Mouse (Mus musculus) bone marrow, adult 2 months (tissue): Measurements from ENCODE around the gene Tprn. TPM values are rescaled to one million over a fixed set of nuclear protein-coding genes. Genes with fewer than 3 reads are reported as not detected.
A peak's percentile ranks its signal among the peaks of the same experiment; 100 is the strongest.

Experiments used
- H3K27ac ChIP-seq: fragments of 200-500 bp; 2 replicates; pipeline ENCODE4 v1.5.1; 2012; ENCODE audit warnings: low read depth, mild to moderate bottlenecking, control low read depth, inconsistent platforms, low read length; ENCODE audit not compliant: control insufficient read depth, poor library complexity, insufficient read depth
- H3K4me1 ChIP-seq: fragments of 200-500 bp; 2 replicates; pipeline ENCODE4 v1.6.1; 2011; ENCODE audit warnings: low read length; ENCODE audit not compliant: control insufficient read depth, insufficient read depth
- H3K4me3 ChIP-seq: fragments of 200-500 bp; replicated peaks from 2 replicates; pipeline ENCODE3; 2011; ENCODE audit warnings: mild to moderate bottlenecking, low read depth, low read length, control low read depth; ENCODE audit not compliant: control insufficient read depth
- CTCF ChIP-seq: fragments of 200-500 bp; IDR thresholded peaks from 2 replicates; pipeline ENCODE4 v1.5.1; 2011; ENCODE audit warnings: low read length, control low read depth; ENCODE audit not compliant: control insufficient read depth, insufficient read depth
- POLR2A ChIP-seq: fragments of 200-500 bp; IDR thresholded peaks from 2 replicates; pipeline ENCODE4 v1.6.1; 2011; ENCODE audit warnings: low read depth, mild to moderate bottlenecking, control low read depth, low read length, borderline replicate concordance; ENCODE audit not compliant: control insufficient read depth
- WGBS: fragments of 180-500 bp; shearing (Covaris S2); methylation state at CpG from one replicate; pipeline ENCODE4 v1.1.7; 2018; 5-methylcytosine and 5-hydroxymethylcytosine counted together
- polyA plus RNA-seq: library from polyadenylated mRNA; stranded (reverse); fragments of >200 nt; gene quantifications from 2 replicates; pipeline ENCODE4 v1.2.4, GENCODE M21; 2011; ENCODE audit warnings: low replicate concordance; ENCODE audit not compliant: missing spikeins, insufficient read depth, insufficient read length

The Tprn gene
- polyA plus RNA-seq, 1 experiment, result 17.5 TPM

DNA sequence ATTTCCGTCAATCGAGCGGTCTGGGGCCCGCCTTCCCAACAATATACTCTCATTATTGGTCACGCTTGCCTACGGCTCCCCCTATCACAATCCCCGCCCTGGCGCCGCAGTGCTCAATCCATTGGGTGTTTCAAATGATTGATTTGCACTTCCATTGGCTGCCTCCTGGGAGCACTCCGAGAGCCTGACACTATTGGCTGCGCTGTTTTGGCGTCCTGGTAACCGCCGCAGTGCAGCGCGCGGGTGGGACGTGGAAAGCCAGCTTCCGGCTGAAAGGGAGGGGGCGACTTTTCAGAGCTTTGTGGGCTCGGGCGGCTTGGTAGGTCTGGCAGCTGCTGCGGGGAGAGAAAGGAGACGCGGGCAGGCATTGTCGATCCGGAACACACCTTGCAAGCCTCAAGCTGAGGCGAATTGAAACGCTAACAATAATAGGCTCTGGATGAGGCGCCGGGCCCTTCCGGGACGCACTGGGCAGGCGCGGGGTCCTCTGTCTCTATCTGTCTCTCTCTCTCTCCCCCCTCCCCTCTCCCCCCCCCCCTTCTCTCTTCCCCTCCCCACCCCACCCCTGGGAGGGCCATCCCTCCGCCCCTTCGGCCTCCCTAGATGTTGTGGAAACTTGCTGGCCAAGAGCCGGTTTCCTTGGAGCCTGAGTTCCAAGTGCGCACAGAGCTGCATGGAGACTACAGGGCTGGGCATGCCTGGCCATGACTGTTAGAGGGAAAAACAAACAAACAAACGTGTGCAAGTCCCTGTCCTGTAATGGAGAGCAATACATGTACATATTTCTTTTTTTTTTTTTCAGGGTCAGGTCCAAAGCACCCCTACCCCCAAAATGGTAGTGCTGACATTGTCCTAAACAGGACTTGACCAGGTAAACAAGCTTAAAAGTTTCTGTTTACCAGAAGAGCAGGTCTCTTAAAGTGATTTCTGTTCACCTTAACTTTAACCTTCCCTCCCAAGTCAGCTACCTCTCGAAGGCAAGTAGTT lies 37.4 kb upstream of the Tprn start:
- H3K4me1 ChIP-seq, result no peaks in the 10 kb centered on the region; the same call in 1 of the 2 replicates
- TF ChIP-seq CTCF (no peak), POLR2A (peak; percentile 89; the same call in 1 of the 2 replicates)
- peak overlapping the region; percentile 91 for H3K27ac ChIP-seq
- peak overlapping the region; percentile 75 for H3K4me3 ChIP-seq
- WGBS, result 2% methylated on average over 41 of the region's 41 CpGs

DNA sequence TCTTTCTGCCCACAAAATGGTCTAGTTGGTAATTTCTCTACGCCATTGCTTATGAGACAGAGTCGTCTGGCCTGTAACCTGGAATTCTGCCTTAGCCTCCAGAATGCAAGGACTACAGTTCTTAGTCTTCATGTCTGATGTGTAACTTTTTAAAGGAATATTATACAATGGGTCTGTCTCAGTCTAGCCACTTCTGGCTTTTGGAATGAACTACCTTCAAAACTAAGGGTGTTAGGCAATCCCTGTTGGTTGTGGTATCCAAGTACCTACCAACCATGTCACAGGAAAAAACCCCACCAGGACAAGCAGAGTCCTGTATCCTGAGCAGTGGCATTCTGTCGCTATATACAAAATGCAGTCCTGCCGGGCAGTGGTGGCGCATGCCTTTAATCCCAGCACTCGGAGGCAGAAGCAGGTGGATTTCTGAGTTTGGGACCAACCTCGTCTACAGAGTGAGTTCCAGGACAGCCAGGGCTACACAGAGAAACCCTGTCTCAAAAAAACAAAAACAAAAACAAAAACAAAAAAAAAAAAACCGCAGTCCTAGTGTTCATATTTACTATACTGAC lies 36.5 kb upstream of the Tprn start:
- WGBS, result 82% methylated on average over 8 of the region's 8 CpGs
- Histone ChIP-seq H3K27ac (no peak overlapping the region; the same call in 1 of the 2 replicates), H3K4me3 (no peak overlapping the region), H3K4me1 (no peaks in the 10 kb centered on the region; the same call in 1 of the 2 replicates)
- no peak for TF ChIP-seq POLR2A
- no peak for TF ChIP-seq CTCF

DNA sequence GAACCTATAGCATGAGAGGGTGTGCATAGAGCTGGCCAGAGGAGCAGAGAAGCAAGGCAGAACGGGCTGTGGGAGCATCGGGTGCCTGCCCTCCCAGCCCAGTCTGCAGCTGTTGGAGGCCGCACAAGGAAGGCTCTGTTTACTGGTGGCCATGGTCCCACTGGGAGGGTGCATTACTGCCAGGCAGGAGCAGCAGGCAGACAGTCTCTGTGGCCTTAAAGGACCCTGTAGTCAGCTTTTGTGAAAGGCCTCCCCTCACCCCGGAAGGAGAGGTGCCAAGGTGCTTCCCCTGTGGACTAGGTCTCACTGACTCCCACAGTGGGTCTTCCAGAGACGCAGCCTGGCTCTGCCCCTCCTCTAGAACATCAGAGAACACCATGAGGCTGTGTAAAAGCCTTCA lies 35.6 kb upstream of the Tprn start:
- 82% methylated on average over 5 of the region's 5 CpGs for WGBS
- H3K27ac ChIP-seq, result no peak overlapping the region
- no peak overlapping the region for H3K4me3 ChIP-seq
- H3K4me1 ChIP-seq, result no peaks in the 10 kb centered on the region; the same call in 1 of the 2 replicates
- TF ChIP-seq POLR2A (no peak), CTCF (no peak)

DNA sequence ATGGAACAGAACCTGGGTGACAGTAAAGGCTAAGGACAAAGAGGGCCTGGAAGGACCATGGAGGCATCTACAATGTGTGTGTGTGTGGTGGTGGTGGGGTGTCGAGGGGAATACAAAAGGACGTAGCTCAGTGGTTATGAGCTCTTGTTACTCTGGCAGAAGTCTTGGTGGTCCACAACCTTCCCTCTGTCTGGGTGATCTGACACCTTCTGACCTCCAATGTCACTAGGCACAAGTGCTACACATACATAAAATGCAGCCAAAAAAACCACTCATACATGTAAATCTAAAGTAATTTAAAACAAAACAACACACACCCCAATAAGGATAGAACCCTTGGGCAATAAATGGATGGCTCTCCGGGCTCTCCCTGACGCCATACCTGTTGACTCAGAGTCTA lies 35.0 kb upstream of the Tprn start:
- H3K4me1 ChIP-seq, result no peaks in the 10 kb centered on the region
- H3K27ac ChIP-seq, result no peak overlapping the region
- WGBS, result 85% methylated on average over 4 of the region's 4 CpGs
- H3K4me3 ChIP-seq, result no peak overlapping the region
- TF ChIP-seq POLR2A (no peak), CTCF (no peak)

DNA sequence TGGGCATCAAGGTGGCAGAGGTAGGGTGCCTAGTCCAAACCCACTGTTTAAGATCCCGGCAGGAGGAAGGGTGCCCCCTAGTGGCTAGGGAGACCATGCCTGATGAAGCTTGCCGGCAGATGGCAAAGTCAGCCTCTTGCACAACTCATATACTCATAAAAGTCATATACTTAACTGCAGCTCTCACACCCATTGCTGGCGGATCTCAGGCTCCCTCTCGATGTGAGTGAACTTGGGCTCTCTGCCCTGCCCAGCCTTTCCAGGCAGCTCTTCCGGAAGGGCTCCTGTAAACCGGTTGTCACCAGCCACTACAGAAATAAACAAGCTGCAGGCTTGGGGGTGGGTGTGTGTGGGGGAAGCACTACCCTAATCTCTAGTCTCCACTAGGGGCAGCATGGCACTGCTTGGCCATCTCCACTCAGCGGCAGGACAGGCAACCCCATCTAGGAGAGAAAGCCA lies 34.0 kb upstream of the Tprn start:
- H3K4me3 ChIP-seq, result peak overlapping the region; percentile 54
- no peaks in the 10 kb centered on the region for H3K4me1 ChIP-seq
- WGBS, result under 1% methylated on average over 7 of the region's 7 CpGs
- H3K27ac ChIP-seq, result peak overlapping the region; percentile 74
- TF ChIP-seq POLR2A (no peak), CTCF (peak; percentile 99)

DNA sequence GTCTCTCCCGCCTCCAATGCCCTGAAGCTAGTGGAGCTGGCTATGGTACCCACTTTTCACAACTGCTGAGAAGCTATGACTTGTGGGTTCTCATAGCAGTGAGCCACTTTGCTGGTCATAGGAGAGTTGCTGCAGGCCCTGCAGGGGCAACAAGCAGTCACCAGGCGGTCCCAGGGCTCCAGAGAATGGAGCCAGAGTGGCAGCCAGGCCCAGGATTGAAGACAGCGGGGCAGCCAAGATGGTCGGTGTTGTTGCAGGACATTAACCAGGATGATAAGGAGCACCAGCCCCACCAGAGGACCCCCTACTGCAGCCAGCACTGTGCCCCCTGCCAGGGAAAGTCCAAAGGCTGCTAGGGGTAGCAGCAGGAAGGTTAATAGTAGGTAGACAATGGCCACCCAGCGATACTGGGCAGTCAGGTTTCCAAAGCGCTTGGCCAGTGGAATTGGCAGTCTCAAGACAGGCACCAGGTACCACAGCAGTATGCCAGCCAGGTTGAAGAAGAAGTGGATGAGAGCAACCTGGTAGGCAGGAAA lies 33.4 kb upstream of the Tprn start:
- no peak overlapping the region for H3K4me3 ChIP-seq
- 0 out of 2 replicates have a peak overlapping the region, but pooled peaks have one; percentile 74 for H3K27ac ChIP-seq
- H3K4me1 ChIP-seq, result no peaks in the 10 kb centered on the region
- TF ChIP-seq POLR2A (no peak), CTCF (no peak)
- 75% methylated on average over 6 of the region's 6 CpGs for WGBS

DNA sequence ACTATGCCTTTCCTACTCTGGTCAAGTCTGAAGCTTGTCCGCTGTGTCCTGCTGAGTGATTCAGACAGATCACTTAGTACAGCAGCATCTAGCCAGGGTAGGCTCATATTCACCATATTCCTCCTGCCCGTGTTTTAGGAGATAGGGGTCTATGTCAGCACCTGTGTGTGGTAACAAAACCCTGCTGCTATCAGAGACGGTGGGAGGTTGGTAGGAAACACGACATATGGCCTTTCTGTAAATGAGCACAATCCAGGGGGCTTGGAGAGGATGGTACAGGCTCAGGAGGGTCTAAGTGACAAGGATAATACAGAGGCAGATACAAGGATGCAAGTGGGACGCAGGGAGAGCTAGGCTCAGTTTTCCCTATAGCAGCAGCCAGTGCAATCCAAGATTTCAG lies 32.8 kb upstream of the Tprn start:
- Histone ChIP-seq H3K4me3 (no peak overlapping the region), H3K4me1 (no peaks in the 10 kb centered on the region), H3K27ac (no peak overlapping the region)
- TF ChIP-seq CTCF (no peak), POLR2A (no peak)
- WGBS, result 81% methylated on average over 5 of the region's 5 CpGs

DNA sequence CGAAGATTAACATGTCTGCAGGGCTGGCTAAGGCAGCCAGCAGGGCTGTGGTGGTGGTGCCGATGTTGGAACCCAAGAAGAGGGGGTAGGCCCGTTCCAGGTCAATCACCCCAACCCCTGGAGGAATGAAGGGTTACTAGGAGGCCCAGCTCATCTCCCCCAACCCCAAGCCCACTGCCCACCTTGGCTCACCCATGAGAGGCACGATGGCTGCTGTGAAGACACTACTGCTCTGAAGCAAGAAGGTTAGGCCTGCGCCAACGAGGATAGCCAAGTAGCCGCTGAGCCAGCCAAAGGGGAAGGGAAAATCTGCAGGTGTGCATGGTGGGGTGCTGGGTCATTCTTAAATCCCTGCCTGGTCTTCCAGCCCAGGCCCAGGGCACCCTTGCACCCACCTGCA lies 31.8 kb upstream of the Tprn start:
- no peak for TF ChIP-seq POLR2A
- Histone ChIP-seq H3K4me3 (no peak overlapping the region), H3K27ac (no peak overlapping the region), H3K4me1 (no peaks in the 10 kb centered on the region)
- WGBS, result 86% methylated on average over 7 of the region's 7 CpGs

DNA sequence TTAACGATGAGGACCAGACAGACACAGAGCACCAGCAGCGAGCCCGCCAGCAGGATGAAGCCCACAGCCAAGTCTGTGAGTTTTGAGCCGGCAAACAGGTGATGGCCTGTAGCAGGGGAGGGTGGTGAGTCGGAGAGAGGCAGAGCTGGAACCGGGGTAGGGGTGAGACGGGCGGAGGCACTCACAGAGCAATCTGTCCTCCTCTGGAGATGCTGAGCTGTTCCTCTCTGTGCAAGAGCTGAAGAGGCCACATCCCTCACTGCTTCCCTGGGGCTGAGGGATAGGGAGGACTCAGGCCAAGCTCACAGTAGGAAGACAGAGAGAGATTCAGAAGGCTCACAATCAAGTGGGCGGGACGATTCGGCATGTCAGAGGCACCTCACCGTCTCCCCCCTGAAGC lies 31.4 kb upstream of the Tprn start:
- WGBS, result 81% methylated on average over 12 of the region's 12 CpGs
- H3K4me1 ChIP-seq, result no peaks in the 10 kb centered on the region

More for the DNA sequence above, 31.4 kb upstream of the Tprn start:
- Histone ChIP-seq H3K4me3 (no peak overlapping the region), H3K27ac (no peak overlapping the region)
- TF ChIP-seq CTCF (no peak), POLR2A (no peak)
